Mouse (Mus musculus): ENCODE data around the gene Syne4. TPM values are rescaled to one million over a fixed set of nuclear protein-coding genes. Genes with fewer than 3 reads are reported as not detected.

The Syne4 gene
- polyA plus RNA-seq, 1 experiment, result 1.2 TPM

DNA sequence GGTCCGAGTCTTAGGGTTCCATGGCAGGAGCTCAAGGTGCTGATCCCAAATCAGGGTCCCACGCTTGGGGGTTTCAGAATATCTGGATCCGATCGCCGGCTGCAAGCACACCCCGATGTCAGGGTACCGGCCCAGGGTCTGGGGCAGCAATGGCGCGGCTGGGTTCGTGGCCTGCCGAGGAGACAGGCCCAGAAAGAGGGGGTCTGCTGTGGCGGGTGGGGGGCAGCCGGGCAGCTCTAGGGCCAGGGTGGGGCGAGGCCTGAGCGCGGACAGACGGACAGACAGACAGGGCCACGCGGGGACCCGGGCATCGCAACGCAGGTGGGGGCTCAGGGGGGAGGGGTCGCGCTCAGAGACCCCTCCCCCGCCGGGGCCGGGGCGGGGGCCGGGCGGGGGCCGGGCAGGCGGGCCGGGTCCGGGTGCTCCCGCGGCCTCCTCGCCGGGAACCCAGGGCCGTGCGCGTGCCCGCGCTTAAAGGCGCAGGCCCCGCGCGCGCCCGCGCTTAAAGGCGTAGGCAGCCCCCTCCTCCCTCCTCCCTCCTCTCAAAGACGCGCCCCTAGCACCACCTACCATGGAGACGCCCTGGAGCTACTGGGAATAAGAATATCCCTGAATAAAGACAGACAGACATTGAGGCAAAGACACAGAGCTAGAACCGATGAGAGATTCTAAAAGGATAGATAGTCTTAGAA is 48.2 kb downstream of the Syne4 start, which contains the start of gene Lrfn3:
Lrfn3 (minus strand) TSS at position 121 of the 692 bp plus-strand sequence.
- H3K27ac ChIP-seq (ENCODE audit: insufficient read depth, low read depth, low read length), result no peak within 1 kb of the TSS
- H3K4me1 ChIP-seq (ENCODE audit: control insufficient read depth, insufficient read depth, low read length), result peaks cover 2% of the 10 kb centered on the region; the same call in 1 of the 2 replicates
- peak within 1 kb of the TSS; percentile 68 for H3K4me3 ChIP-seq (ENCODE audit: insufficient read depth, low read length)
- TF ChIP-seq CTCF (IDR thresholded peaks at IDR 0.05; ENCODE audit: low read depth, low read length) (no peak), POLR2A (IDR thresholded peaks at IDR 0.05; ENCODE audit: borderline replicate concordance, low read depth, low read length) (no peak)

DNA sequence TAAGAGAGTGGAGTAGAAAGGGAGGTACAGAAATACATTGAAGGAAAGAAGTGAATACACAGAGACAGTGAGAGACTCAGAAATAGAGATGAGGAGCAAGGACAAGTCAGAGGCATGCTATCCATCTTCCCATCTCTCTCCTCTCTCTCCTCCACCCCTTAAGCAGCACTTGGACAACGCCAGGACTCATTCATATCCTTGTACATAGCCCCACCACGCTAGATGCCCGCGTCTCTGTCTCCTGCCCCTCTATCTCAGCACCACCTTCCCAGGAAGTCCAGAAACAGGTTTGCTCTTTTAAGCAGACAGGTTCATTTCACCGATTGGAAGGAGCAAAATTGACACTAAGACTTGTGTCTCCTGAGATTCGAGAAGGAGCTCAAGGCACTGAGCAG is 48.7 kb downstream of the Syne4 start:
- no peak overlapping the region for H3K27ac ChIP-seq (ENCODE audit: insufficient read depth, low read depth, low read length)

DNA sequence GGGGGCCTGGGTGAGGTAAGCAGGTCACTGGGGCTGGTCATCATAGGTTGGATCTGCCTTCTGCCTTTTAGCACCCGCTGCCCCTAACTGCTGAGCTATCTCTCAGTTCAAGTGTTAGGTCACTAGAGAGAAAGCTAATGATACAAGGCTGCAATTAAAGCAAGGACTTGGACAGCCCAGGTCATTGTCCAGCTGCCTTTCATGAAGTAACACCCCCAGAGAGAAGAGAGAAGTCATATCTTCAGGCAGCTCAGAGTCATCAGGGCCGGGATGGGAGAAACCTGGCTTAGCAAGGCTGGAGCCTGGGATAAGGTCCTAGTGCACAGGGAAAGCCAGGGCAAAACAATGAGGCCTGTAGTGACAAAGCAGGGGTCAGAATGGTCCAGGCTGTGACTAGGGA is 52.9 kb downstream of the Syne4 start:
- Histone ChIP-seq H3K27ac (ENCODE audit: insufficient read depth, low read depth, low read length) (no peak overlapping the region), H3K4me3 (ENCODE audit: insufficient read depth, low read length) (no peak overlapping the region), H3K4me1 (ENCODE audit: control insufficient read depth, insufficient read depth, low read length) (no peaks in the 10 kb centered on the region)
- no peak for TF ChIP-seq CTCF (IDR thresholded peaks at IDR 0.05; ENCODE audit: low read depth, low read length)
- no peak for TF ChIP-seq POLR2A (IDR thresholded peaks at IDR 0.05; ENCODE audit: borderline replicate concordance, low read depth, low read length)

More for the DNA sequence above, 48.7 kb downstream of the Syne4 start:
- H3K4me3 ChIP-seq (ENCODE audit: insufficient read depth, low read length), result peak overlapping the region; percentile 36; the same call in 1 of the 2 replicates
- no peak for TF ChIP-seq CTCF (IDR thresholded peaks at IDR 0.05; ENCODE audit: low read depth, low read length)
- TF ChIP-seq POLR2A (IDR thresholded peaks at IDR 0.05; ENCODE audit: borderline replicate concordance, low read depth, low read length), result no peak
- peaks cover 2% of the 10 kb centered on the region; the same call in 1 of the 2 replicates for H3K4me1 ChIP-seq (ENCODE audit: control insufficient read depth, insufficient read depth, low read length)

Other genes with a start within 250 kb of the Syne4 start
- gene Zfp82, start 241.9 kb upstream of the Syne4 start, polyA plus RNA-seq (2012; ENCODE audit: insufficient read depth, insufficient read length, missing spikeins), result 3.9 and 4.6 TPM in 2 replicates
- gene Gm26920, start 224.4 kb upstream of the Syne4 start, polyA plus RNA-seq (2012; ENCODE audit: insufficient read depth, insufficient read length, missing spikeins), result not detected in 2 replicates
- gene Zfp566, start 224.3 kb upstream of the Syne4 start, polyA plus RNA-seq (2012; ENCODE audit: insufficient read depth, insufficient read length, missing spikeins), result 1.6 and 2.8 TPM in 2 replicates
- 40.2 and 49.9 TPM in 2 replicates for gene Zfp260, start 220.0 kb upstream of the Syne4 start, polyA plus RNA-seq (2012; ENCODE audit: insufficient read depth, insufficient read length, missing spikeins)
- 7.7 and 8.9 TPM in 2 replicates for gene Zfp382, start 192.9 kb upstream of the Syne4 start, polyA plus RNA-seq (2012; ENCODE audit: insufficient read depth, insufficient read length, missing spikeins)
- 19.9 and 22.9 TPM in 2 replicates for gene Zfp146, start 145.1 kb upstream of the Syne4 start, polyA plus RNA-seq (2012; ENCODE audit: insufficient read depth, insufficient read length, missing spikeins)
- gene Cox7a1, start 130.7 kb upstream of the Syne4 start, polyA plus RNA-seq (2012; ENCODE audit: insufficient read depth, insufficient read length, missing spikeins), result 8.0 and 14.3 TPM in 2 replicates
- gene Capns1, start 116.0 kb upstream of the Syne4 start, polyA plus RNA-seq (2012; ENCODE audit: insufficient read depth, insufficient read length, missing spikeins), result 501 and 572 TPM in 2 replicates
- gene Polr2i, start 82.9 kb upstream of the Syne4 start, polyA plus RNA-seq (2012; ENCODE audit: insufficient read depth, insufficient read length, missing spikeins), result 47.6 and 50.3 TPM in 2 replicates
- 83.3 and 108 TPM in 2 replicates for gene Tbcb, start 82.5 kb upstream of the Syne4 start, polyA plus RNA-seq (2012; ENCODE audit: insufficient read depth, insufficient read length, missing spikeins)
- gene Ovol3, start 79.1 kb upstream of the Syne4 start, polyA plus RNA-seq (2012; ENCODE audit: insufficient read depth, insufficient read length, missing spikeins), result not detected in 2 replicates
- gene Thap8, start 34.7 kb upstream of the Syne4 start, polyA plus RNA-seq (2012; ENCODE audit: insufficient read depth, insufficient read length, missing spikeins), result 0.55 and 1.0 TPM in 2 replicates
- 21.4 and 25.8 TPM in 2 replicates for gene Wdr62, start 34.4 kb upstream of the Syne4 start, polyA plus RNA-seq (2012; ENCODE audit: insufficient read depth, insufficient read length, missing spikeins)
- gene Clip3, start 23.1 kb upstream of the Syne4 start, polyA plus RNA-seq (2012; ENCODE audit: insufficient read depth, insufficient read length, missing spikeins), result 0.49 and 1.7 TPM in 2 replicates
- gene Alkbh6, start 6.1 kb upstream of the Syne4 start, polyA plus RNA-seq (2012; ENCODE audit: insufficient read depth, insufficient read length, missing spikeins), result 32.8 and 39.9 TPM in 2 replicates
- not detected in 2 replicates for gene E130208F15Rik, start 6.9 kb downstream of the Syne4 start, polyA plus RNA-seq (2012; ENCODE audit: insufficient read depth, insufficient read length, missing spikeins)
- 4.5 and 4.6 TPM in 2 replicates for gene Sdhaf1, start 9.1 kb downstream of the Syne4 start, polyA plus RNA-seq (2012; ENCODE audit: insufficient read depth, insufficient read length, missing spikeins)
- gene Lrfn3, start 48.0 kb downstream of the Syne4 start, polyA plus RNA-seq (2012; ENCODE audit: insufficient read depth, insufficient read length, missing spikeins), result not detected in 2 replicates
- gene Tyrobp, start 99.0 kb downstream of the Syne4 start, polyA plus RNA-seq (2012; ENCODE audit: insufficient read depth, insufficient read length, missing spikeins), result 3,702 and 3,978 TPM in 2 replicates
- 53.0 and 56.7 TPM in 2 replicates for gene Hcst, start 105.0 kb downstream of the Syne4 start, polyA plus RNA-seq (2012; ENCODE audit: insufficient read depth, insufficient read length, missing spikeins)
- gene Nfkbid, start 106.9 kb downstream of the Syne4 start, polyA plus RNA-seq (2012; ENCODE audit: insufficient read depth, insufficient read length, missing spikeins), result 18.6 and 22.4 TPM in 2 replicates
- gene Aplp1, start 130.7 kb downstream of the Syne4 start, polyA plus RNA-seq (2012; ENCODE audit: insufficient read depth, insufficient read length, missing spikeins), result 2.0 and 2.3 TPM in 2 replicates
- not detected in 2 replicates for gene Kirrel2, start 142.9 kb downstream of the Syne4 start, polyA plus RNA-seq (2012; ENCODE audit: insufficient read depth, insufficient read length, missing spikeins)
- gene Nphs1, start 143.5 kb downstream of the Syne4 start, polyA plus RNA-seq (2012; ENCODE audit: insufficient read depth, insufficient read length, missing spikeins), result not detected in 2 replicates
- gene Prodh2, start 178.8 kb downstream of the Syne4 start, polyA plus RNA-seq (2012; ENCODE audit: insufficient read depth, insufficient read length, missing spikeins), result not detected in 2 replicates
- 8.4 and 9.5 TPM in 2 replicates for gene Arhgap33, start 220.3 kb downstream of the Syne4 start, polyA plus RNA-seq (2012; ENCODE audit: insufficient read depth, insufficient read length, missing spikeins)
- gene Hspb6, start 237.4 kb downstream of the Syne4 start, polyA plus RNA-seq (2012; ENCODE audit: insufficient read depth, insufficient read length, missing spikeins), result 12.0 and 14.6 TPM in 2 replicates
- 8.8 and 12.2 TPM in 2 replicates for gene Proser3, start 237.5 kb downstream of the Syne4 start, polyA plus RNA-seq (2012; ENCODE audit: insufficient read depth, insufficient read length, missing spikeins)
- gene Lin37, start 245.0 kb downstream of the Syne4 start, polyA plus RNA-seq (2012; ENCODE audit: insufficient read depth, insufficient read length, missing spikeins), result 29.6 and 44.3 TPM in 2 replicates
- 62.1 and 74.5 TPM in 2 replicates for gene U2af1l4, start 248.5 kb downstream of the Syne4 start, polyA plus RNA-seq (2012; ENCODE audit: insufficient read depth, insufficient read length, missing spikeins)
- 7.9 and 12.2 TPM in 2 replicates for gene Gm49396, start 248.5 kb downstream of the Syne4 start, polyA plus RNA-seq (2012; ENCODE audit: insufficient read depth, insufficient read length, missing spikeins)
- gene Psenen, start 248.8 kb downstream of the Syne4 start, polyA plus RNA-seq (2012; ENCODE audit: insufficient read depth, insufficient read length, missing spikeins), result 204 and 236 TPM in 2 replicates